Mouse (Mus musculus): ENCODE measurements at regions not wholly inside any gene's neighbourhood (a gene's known extent, or its start where the extent isn't known, plus 50 kb on each side); places are given as distances from the start of the nearest gene placed in this dataset.

GRCm38 (mm10) chrX:11100935-11101334 lies 198.1 kb upstream of the H2al1a start:
- TF ChIP-seq CTCF (conservative IDR thresholded peaks at IDR 0.05; ENCODE audit: low read length) (no peak), NANOG (IDR thresholded peaks at IDR 0.05; ENCODE audit: borderline replicate concordance, low read length) (no peak), POU5F1 (IDR thresholded peaks at IDR 0.05; ENCODE audit: borderline replicate concordance, low read length) (no peak)

Data from E14TG2a.4 (cell line).